Mouse (Mus musculus) E14TG2a.4 (cell line): ENCODE results near the gene Cox6b2.
A peak's percentile ranks its signal among the peaks of the same experiment; 100 is the strongest.
"Not testable (repeated sequence)": the region's sequence is repeated elsewhere in the genome, so short reads cannot be mapped to it uniquely, and the experiment has no call there.

ENCODE experiments used
- H3K27me3 ChIP-seq: 2 replicates; pipeline ENCODE4 v1.6.1; 2014; ENCODE audit warnings: low read length, control low read depth; ENCODE audit not compliant: insufficient read depth
- H3K36me3 ChIP-seq: 2 replicates; pipeline ENCODE4 v1.6.1; 2014; ENCODE audit warnings: low read length, control low read depth; ENCODE audit not compliant: insufficient read depth
- H3K4me1 ChIP-seq: replicated peaks from 2 replicates; pipeline ENCODE4 v1.6.1; 2014; ENCODE audit warnings: low read depth, low read length, control low read depth
- H3K4me3 ChIP-seq: replicated peaks from 2 replicates; pipeline ENCODE4 v1.5.1; 2014; ENCODE audit warnings: mild to moderate bottlenecking, low read length
- H3K9me3 ChIP-seq: 2 replicates; pipeline ENCODE4 v1.6.1; 2014; ENCODE audit warnings: low read length, control low read depth
- CTCF ChIP-seq: conservative IDR thresholded peaks from 2 replicates; pipeline ENCODE4 v1.5.1; 2014; ENCODE audit warnings: low read length
- NANOG ChIP-seq: IDR thresholded peaks from 2 replicates; pipeline ENCODE4 v1.6.1; 2014; ENCODE audit warnings: borderline replicate concordance, low read length, mixed read lengths
- POU5F1 ChIP-seq: IDR thresholded peaks from 2 replicates; pipeline ENCODE4 v1.6.1; 2014; ENCODE audit warnings: low read length, borderline replicate concordance

The Cox6b2 gene

DNA sequence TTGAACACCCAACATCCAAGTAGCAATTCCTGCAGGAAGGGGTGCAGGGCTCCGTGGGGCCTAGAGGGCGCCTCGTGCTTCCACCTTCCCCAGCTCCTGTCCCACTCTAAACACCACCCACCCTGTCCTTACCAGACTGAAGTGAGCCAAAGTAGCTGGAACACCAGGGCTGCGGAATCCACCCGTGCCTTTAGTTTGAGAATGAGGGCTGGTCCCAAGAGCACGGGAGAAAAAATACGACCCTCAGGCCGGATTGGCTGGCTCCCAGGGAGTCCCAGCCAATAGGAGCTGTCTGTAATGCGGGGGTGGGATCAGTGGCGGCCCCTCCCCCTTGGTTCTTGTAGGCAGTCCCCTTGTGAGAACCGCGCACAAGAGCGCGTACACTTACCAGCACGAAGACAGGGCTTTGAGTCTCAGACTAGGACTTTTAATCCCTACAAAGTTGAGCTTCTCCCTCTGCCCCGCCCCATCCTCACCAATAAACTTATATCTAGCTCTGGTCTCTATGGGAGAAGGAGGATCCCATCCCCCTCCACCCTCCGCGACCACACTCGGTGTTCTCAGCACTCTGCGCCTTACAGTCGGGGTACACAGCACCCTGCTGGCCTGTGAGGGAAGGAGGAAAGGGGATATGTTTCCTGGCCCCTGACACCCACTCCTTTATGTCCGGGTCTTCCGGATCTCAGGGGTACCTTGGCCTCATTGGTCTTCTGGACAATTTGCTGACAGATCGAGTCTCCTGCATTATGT, at the start of gene Cox6b2:
Cox6b2 (minus strand) TSS at position 274 of the 750 bp plus-strand sequence.
- Histone ChIP-seq H3K27me3 (peaks cover 3% of the 10 kb centered on the region), H3K9me3 (no peaks in the 10 kb centered on the region), H3K4me3 (peak within 1 kb of the TSS; percentile 98), H3K4me1 (peaks cover 45% of the 10 kb centered on the region), H3K36me3 (peaks cover 33% of the 10 kb centered on the region)
- TF ChIP-seq POU5F1, result no peak
- TF ChIP-seq CTCF, result no peak
- TF ChIP-seq NANOG, result no peak

DNA sequence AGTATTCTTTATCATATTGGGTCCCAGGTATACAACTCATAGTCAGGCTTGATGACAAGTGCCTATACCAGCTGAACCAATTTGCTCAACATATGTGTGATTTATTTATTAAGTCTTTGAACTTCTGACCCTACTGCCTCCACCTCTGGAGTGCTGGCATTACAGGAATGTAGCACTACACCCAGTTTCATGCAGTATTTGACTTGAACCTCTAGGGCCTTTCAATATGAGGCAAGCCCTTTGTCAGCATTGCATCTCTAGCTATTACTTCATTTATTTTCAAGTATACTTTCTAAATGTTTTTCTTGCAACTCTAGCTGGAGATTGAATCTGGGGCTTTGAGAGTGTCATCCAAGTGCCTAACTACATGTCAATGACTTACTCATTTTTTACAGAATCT, 49.4 kb upstream of the Cox6b2 start:
- H3K9me3 ChIP-seq, result no peaks in the 10 kb centered on the region

DNA sequence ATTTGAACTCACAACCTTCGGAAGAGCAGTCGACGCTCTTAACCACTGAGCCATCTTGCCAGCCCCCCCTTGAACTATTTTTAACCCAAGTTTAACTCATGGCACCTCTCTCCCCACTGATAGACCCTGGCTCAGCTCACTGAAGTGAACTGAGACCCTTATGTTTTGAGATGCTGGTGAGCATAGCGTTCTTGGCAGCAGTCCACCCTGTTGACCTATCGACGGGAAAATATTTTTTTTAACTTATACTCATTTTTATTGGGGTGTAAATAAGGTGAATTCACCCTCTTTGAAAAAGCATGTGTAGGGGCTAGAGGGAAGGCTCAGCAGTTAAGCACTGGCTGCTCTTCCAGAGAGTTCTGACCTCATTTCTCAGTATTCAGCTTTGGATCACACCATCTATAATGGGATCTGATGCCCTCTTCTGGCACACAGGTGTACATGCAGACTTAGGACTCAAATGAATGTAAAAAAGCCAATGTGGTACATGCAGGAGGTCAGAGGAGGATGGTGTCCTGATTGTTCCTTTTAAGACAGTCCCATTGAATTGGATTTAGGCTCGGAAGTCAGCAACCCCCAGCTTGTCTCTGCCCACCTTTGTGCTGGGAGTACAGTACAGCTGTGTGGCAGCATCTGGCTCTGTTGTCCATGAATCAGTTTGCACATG, 43.0 kb upstream of the Cox6b2 start:
- Histone ChIP-seq H3K4me1 (peaks cover 39% of the 10 kb centered on the region), H3K4me3 (no peak overlapping the region), H3K9me3 (no peaks in the 10 kb centered on the region), H3K36me3 (peaks cover 56% of the 10 kb centered on the region), H3K27me3 (no peaks in the 10 kb centered on the region)
- no peak for TF ChIP-seq NANOG
- TF ChIP-seq POU5F1, result no peak
- peak; percentile 43; the same call in 1 of the 2 replicates for TF ChIP-seq CTCF

More for the DNA sequence above, 49.4 kb upstream of the Cox6b2 start:
- peaks cover 62% of the 10 kb centered on the region for H3K36me3 ChIP-seq
- no peak for TF ChIP-seq NANOG
- H3K4me3 ChIP-seq, result no peak overlapping the region
- H3K4me1 ChIP-seq, result peaks cover 26% of the 10 kb centered on the region
- no peaks in the 10 kb centered on the region for H3K27me3 ChIP-seq

DNA sequence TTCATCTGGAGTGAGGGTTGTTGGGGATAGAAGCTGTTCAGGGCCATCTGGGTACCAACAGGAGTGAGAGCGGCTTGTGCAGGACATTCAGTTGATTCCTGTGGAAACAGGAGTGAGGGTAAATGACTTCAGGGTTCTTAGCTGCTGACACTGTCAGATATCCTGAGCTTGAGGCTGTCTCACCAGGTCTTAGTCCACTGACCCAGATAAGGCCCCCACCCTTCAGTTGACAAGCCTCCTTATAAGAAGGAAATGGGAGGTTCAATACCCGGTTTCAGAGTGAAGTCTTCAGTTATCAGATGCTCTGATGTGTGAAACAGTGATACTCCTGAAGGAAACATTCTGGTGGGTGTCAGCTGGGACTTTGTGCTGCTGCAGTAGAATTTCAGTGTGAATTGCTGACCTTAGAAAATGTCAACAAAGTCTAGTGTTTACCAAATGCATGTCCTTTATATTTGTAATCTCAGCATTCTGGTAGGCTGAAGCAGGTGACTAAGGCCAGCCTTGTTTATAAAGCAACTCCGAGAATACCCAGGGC, 41.8 kb upstream of the Cox6b2 start:
- H3K4me1 ChIP-seq, result peaks cover 45% of the 10 kb centered on the region
- peak overlapping the region; percentile 91 for H3K4me3 ChIP-seq
- no peaks in the 10 kb centered on the region for H3K27me3 ChIP-seq
- H3K36me3 ChIP-seq, result peaks cover 56% of the 10 kb centered on the region
- H3K9me3 ChIP-seq, result no peaks in the 10 kb centered on the region
- TF ChIP-seq NANOG (no peak), CTCF (no peak), POU5F1 (no peak)

DNA sequence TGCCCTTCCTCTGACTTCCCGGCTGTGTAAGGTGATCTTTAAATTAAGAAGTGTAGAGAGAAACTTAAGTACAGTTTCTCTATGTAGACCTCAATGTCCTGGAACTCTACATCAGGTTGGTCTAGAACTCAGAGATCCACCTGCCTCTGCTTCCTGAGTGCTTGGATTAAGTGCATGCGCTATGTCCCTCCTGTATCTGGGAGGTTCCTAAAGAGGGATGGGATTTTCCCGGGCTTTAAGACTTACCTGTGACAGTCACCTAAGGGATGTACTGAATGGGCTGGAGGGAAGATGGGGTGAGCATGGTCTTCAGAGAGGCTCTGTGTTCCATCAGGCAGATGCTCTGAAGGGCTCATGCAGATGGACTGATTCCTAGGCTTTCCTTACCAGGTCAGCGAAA, 40.8 kb upstream of the Cox6b2 start:
- H3K36me3 ChIP-seq, result peaks cover 56% of the 10 kb centered on the region
- no peak for TF ChIP-seq NANOG
- no peak for TF ChIP-seq CTCF
- TF ChIP-seq POU5F1, result no peak
- H3K9me3 ChIP-seq, result no peaks in the 10 kb centered on the region
- H3K27me3 ChIP-seq, result no peaks in the 10 kb centered on the region
- peak overlapping the region; percentile 91 for H3K4me3 ChIP-seq
- peaks cover 47% of the 10 kb centered on the region for H3K4me1 ChIP-seq

DNA sequence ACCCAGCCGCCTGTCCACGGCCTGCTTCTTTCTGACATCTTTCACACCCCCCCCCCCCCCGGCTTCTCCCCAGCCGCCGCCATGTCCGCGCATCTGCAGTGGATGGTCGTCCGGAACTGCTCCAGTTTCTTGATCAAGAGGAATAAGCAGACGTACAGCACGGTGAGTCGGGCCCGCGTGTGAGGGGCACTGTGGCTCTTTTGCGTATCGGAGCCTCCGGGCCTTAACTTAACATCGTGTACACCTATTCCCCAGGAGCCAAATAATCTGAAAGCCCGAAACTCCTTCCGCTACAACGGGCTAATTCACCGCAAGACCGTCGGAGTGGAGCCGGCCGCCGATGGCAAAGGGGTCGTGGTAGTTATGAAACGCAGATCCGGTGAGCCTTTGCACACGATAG, 40.4 kb upstream of the Cox6b2 start:
- H3K9me3 ChIP-seq, result not testable (repeated sequence)

DNA sequence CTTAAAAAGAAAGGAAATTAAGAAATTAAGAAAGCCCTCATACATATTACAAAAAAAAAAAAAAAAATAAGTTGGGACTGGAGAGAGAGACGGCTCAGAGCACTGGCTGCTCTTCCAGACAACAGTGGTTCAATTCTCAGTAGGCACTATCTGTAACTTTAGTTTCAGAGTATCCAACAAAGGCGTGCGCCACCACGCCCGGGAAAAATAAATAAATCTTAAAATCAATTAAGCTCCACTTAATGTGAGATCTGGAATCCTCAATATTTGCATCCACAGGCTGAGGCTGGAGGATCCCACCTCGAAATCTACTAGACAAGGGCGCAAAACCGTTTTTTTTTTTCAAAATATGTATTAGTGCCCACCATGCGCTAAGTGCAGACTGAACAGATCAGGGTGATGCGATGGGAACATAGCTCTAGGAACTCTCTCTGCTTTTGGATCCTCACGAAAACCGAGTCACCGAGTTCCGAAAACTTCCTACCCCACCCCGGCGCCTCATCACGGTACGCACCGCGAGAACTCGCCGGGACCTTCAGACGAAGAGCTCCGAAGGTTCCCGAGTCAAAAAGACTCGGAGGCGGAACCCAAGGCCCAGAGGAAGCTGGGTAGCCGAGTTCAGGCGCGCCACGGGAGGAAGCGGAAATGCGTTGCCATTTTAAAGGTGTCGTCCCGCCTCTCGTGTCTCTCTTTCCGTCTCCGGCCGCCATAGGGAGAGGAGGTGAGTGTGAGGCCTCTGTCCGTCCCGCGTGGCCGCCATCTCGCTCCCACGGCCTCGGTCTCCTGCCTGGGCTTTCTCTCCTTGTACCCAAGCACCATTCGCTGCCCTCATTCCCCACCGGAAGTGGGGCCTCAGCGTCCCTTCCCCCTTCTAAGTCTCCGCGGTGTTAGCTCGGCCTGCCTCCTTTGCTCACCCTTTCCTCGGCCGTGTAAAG, 39.7 kb upstream of the Cox6b2 start, which contains the start of gene Rpl28:
Rpl28 (plus strand) TSS at position 597 of the 935 bp plus-strand sequence.
- TF ChIP-seq POU5F1 (no peak), NANOG (no peak), CTCF (no peak)
- Histone ChIP-seq H3K36me3 (peaks cover 47% of the 10 kb centered on the region), H3K4me1 (peaks cover 55% of the 10 kb centered on the region), H3K4me3 (peak within 1 kb of the TSS; percentile 91), H3K9me3 (no peaks in the 10 kb centered on the region), H3K27me3 (no peaks in the 10 kb centered on the region)

More for the DNA sequence above, 40.4 kb upstream of the Cox6b2 start:
- Histone ChIP-seq H3K4me3 (peak overlapping the region; percentile 91), H3K36me3 (peaks cover 52% of the 10 kb centered on the region), H3K4me1 (peaks cover 51% of the 10 kb centered on the region)
- not testable (repeated sequence) for H3K27me3 ChIP-seq

DNA sequence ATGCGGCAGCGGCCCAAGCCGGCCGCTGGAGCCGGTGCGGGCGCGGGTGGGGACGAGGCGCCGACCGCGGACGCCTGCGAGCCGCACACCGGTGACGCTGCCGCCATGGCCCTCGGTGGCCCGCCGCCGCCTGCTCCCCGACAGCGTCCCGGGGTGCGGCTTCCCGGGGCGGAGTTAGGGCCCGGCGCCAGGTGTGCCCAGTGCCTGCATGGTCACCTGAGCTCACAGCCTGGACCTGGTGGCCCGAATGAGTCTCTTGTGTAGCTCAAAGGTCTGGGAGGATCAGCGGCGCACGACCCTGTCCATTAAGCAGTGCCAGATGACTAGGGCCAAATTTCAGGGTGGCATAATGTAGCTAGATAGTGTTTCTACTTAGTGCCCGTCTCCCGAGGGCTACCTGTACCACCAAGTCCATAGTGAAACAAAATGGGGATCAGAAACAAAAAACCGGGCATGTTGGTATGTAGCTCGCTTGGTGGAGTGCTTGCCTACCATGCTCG, 36.6 kb upstream of the Cox6b2 start, which contains the start of gene Tmem238:
Tmem238 (minus strand) TSS at position 221 of the 500 bp plus-strand sequence.
- H3K9me3 ChIP-seq, result no peaks in the 10 kb centered on the region
- H3K4me3 ChIP-seq, result peak within 1 kb of the TSS; percentile 87
- H3K27me3 ChIP-seq, result peaks cover 10% of the 10 kb centered on the region
- peaks cover 42% of the 10 kb centered on the region for H3K36me3 ChIP-seq
- no peak for TF ChIP-seq POU5F1
- TF ChIP-seq NANOG, result no peak
- TF ChIP-seq CTCF, result no peak
- peaks cover 41% of the 10 kb centered on the region for H3K4me1 ChIP-seq
